Mouse (Mus musculus) neural tube, embryonic 12.5 days (tissue): ENCODE results near the gene Fam129b. TPM values are rescaled to one million over a fixed set of nuclear protein-coding genes. Genes with fewer than 3 reads are reported as not detected.

Experiments
- ATAC-seq: fragments of 200-750 bp; cut with Nextera tagmentation; 2 replicates; pipeline ENCODE4 v1.8.0; 2017; ENCODE audit warnings: low read depth, mild to moderate bottlenecking, moderate TSS enrichment, moderate library complexity; ENCODE audit not compliant: low FRiP score
- H3K27ac ChIP-seq: fragments of 300-500 bp; sonication (generic); 2 replicates; pipeline ENCODE4 v1.5.1; 2016
- H3K27me3 ChIP-seq: fragments of 300-500 bp; sonication (generic); replicated peaks from 2 replicates; pipeline ENCODE4 v1.6.1; 2016; ENCODE audit warnings: mild to moderate bottlenecking
- H3K36me3 ChIP-seq: fragments of 300-500 bp; sonication (generic); 2 replicates; pipeline ENCODE4 v1.6.1; 2016; ENCODE audit warnings: mild to moderate bottlenecking
- H3K4me1 ChIP-seq: fragments of 300-500 bp; sonication (generic); 2 replicates; pipeline ENCODE4 v1.6.1; 2016
- H3K4me2 ChIP-seq: fragments of 300-500 bp; sonication (generic); replicated peaks from 2 replicates; pipeline ENCODE4 v1.6.1; 2016; ENCODE audit warnings: mild to moderate bottlenecking
- H3K4me3 ChIP-seq: fragments of 300-500 bp; sonication (generic); 2 replicates; pipeline ENCODE4 v1.5.1; 2016
- H3K9ac ChIP-seq: fragments of 300-500 bp; sonication (generic); 2 replicates; pipeline ENCODE4 v1.6.1; 2016; ENCODE audit warnings: mild to moderate bottlenecking
- H3K9me3 ChIP-seq: fragments of 300-500 bp; sonication (generic); 2 replicates; pipeline ENCODE4 v1.6.1; 2016; ENCODE audit warnings: mild to moderate bottlenecking
- WGBS: fragments of 180-500 bp; shearing (Covaris S2); methylation state at CpG from one replicate; pipeline ENCODE4 v1.1.7; 2016; 5-methylcytosine and 5-hydroxymethylcytosine counted together
- polyA plus RNA-seq: library from polyadenylated mRNA; unstranded; fragments of >200 nt; fragmentation: Nextera tagmentation; extraction: Ambion mirVana; gene quantifications from 2 replicates; pipeline ENCODE4 v1.2.1, GENCODE M21; 2016

The Fam129b gene
- polyA plus RNA-seq, 1 experiment from 2014 or later, result 40.3 TPM

DNA sequence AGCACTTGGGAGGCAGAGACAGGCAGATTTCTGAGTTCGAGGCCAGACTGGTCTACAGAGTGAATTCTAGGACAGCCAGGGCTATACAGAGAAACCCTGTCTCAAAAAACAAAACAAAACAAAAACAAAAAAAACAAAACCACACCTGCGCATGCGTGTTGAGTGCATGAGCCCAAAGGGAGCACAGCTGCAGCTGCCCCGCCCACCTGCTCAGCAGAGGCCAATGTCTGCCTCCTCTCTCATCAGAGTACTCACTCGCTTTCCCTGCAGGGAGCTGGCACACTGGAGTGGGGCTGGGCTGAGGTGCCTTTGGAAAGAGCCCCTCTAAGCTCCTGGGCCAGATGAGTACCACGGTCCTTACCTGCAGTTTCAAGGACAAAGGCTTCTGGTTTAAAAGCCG is 55.8 kb downstream of the Fam129b start:
- Histone ChIP-seq H3K4me1 (no peaks in the 10 kb centered on the region), H3K4me3 (no peak overlapping the region), H3K27ac (no peak overlapping the region), H3K27me3 (no peaks in the 10 kb centered on the region), H3K9me3 (no peaks in the 10 kb centered on the region), H3K4me2 (no peak overlapping the region), H3K36me3 (peaks cover 44% of the 10 kb centered on the region), H3K9ac (no peak overlapping the region)
- WGBS, result 77% methylated on average over 7 of the region's 7 CpGs
- ATAC-seq, result no peak

DNA sequence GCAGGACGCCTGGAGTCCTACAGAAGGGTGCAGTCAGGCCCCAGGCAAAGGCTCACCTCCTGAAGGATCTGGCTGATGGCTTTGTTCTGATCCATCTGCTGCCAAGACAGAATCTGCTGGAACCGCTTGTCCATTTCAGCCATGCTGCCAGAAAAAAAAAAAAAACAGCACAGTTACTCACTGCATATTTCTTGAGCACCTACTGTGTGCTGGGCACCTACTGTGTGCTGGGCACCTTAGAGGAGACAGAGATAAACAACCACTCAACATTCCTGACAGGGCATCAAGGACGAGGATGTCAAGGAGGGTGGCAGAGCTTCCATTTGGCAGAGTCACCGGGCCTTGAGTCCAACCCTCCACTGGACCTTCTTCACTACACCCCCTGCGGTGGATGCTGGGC is 62.8 kb downstream of the Fam129b start:
- Histone ChIP-seq H3K4me2 (no peak overlapping the region), H3K27ac (no peak overlapping the region), H3K4me1 (no peaks in the 10 kb centered on the region), H3K4me3 (no peak overlapping the region), H3K27me3 (no peaks in the 10 kb centered on the region), H3K9me3 (no peaks in the 10 kb centered on the region), H3K9ac (no peak overlapping the region), H3K36me3 (peaks cover 68% of the 10 kb centered on the region)
- 89% methylated on average over 5 of the region's 5 CpGs for WGBS
- no peak for ATAC-seq

DNA sequence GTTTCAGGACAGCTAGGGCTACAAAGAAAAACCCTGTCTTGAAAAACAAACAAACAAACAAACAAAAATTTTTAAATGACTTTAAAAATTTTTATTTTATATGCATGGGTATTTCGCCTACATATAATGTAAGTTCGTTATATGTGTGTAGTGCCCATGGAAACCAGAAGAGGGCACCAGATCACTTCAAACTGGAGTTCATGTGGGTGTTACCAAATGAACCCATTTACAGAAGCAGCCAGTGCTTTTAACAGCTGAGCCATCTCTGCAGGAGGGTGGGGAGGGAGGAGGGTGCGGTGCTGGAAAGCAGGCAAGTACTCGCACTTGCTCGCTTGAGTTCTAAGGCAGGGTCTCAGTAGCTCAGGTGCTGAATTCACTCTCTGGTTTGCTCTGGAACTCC is 63.5 kb downstream of the Fam129b start:
- no peak overlapping the region for H3K4me2 ChIP-seq
- H3K4me3 ChIP-seq, result no peak overlapping the region
- H3K27me3 ChIP-seq, result no peaks in the 10 kb centered on the region
- no peaks in the 10 kb centered on the region for H3K9me3 ChIP-seq
- no peaks in the 10 kb centered on the region for H3K4me1 ChIP-seq
- H3K36me3 ChIP-seq, result peaks cover 63% of the 10 kb centered on the region
- ATAC-seq, result no peak
- WGBS, result 64% methylated on average over 5 of the region's 5 CpGs
- H3K27ac ChIP-seq, result no peak overlapping the region
- H3K9ac ChIP-seq, result no peak overlapping the region

DNA sequence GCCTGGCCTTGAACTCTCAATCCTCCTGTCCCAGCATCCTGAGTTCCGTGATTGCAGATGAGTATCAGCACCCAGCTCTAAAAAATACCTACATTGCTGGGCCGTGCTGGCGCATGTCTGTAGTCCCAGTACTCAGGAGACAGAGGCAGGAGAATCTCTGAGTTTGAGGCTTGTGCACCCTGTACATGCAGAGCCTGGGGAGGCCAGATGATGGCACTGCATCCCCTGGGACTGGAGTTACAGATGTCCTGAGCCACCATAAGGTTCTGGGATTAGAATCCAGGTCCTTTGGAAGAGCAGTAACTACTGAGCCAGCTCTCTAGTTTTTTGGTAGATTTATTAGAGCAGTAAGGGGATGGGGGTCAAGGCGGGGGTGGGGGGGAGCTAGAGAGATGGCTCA is 64.6 kb downstream of the Fam129b start:
- ATAC-seq, result no peak
- Histone ChIP-seq H3K27ac (no peak overlapping the region), H3K4me1 (no peaks in the 10 kb centered on the region), H3K4me2 (no peak overlapping the region), H3K36me3 (peaks cover 63% of the 10 kb centered on the region), H3K9me3 (no peaks in the 10 kb centered on the region), H3K4me3 (no peak overlapping the region), H3K27me3 (no peaks in the 10 kb centered on the region), H3K9ac (no peak overlapping the region)
- 94% methylated on average over 4 of the region's 4 CpGs for WGBS

DNA sequence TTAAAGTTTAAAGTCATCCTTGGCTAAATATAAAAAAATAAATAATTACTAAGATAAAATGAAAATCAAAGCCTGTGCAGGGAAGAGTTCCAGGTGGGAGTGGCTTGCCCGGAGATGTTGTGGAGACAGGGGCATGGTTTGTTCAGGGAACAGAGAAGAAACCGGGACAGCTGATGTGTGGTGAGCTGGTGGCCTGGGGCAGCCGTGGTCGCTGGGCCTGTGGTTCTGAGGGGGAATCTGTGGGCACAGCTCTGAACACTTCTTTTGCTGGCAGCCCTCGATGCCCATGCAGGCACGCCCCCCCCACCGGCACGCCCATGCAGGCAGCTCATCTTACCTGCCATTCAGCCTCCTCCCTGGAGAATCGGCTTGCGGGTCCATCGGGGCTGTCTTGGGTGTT is 71.5 kb downstream of the Fam129b start:
- H3K9ac ChIP-seq, result no peak overlapping the region
- H3K4me1 ChIP-seq, result no peaks in the 10 kb centered on the region
- H3K27me3 ChIP-seq, result no peaks in the 10 kb centered on the region
- H3K36me3 ChIP-seq, result peaks cover 64% of the 10 kb centered on the region
- WGBS, result 91% methylated on average over 11 of the region's 11 CpGs
- no peaks in the 10 kb centered on the region for H3K9me3 ChIP-seq
- no peak overlapping the region for H3K4me3 ChIP-seq
- no peak for ATAC-seq
- H3K4me2 ChIP-seq, result no peak overlapping the region
- H3K27ac ChIP-seq, result no peak overlapping the region

DNA sequence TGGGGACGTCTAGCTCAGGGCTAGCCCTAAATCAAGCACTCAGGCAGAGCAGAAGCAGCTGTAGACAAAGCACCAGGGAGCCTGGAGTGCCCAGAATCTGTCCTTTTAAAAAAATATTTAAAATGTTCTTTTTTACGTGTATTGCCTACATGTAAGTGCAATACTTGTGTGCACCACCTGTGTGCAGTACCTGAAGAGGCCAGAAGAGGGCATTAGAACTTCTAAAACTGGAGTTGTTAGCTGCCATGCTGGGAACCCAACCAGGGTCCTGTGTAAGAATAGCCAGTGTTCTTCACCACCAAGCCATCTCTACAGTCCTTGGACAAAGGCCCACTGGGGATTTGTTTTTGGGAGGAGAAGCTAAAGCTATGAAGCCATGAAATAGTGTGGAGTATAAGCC is 78.7 kb downstream of the Fam129b start:
- H3K4me2 ChIP-seq, result no peak overlapping the region
- no peak overlapping the region for H3K4me3 ChIP-seq
- no peaks in the 10 kb centered on the region for H3K4me1 ChIP-seq
- H3K36me3 ChIP-seq, result peaks cover 60% of the 10 kb centered on the region
- no peaks in the 10 kb centered on the region for H3K27me3 ChIP-seq
- H3K9ac ChIP-seq, result no peak overlapping the region
- 0 out of 2 replicates have a peak, but pooled peaks cover 7% of the 10 kb centered on the region for H3K9me3 ChIP-seq
- no peak overlapping the region for H3K27ac ChIP-seq
- ATAC-seq, result no peak
- 88% methylated on average over 2 of the region's 2 CpGs for WGBS

DNA sequence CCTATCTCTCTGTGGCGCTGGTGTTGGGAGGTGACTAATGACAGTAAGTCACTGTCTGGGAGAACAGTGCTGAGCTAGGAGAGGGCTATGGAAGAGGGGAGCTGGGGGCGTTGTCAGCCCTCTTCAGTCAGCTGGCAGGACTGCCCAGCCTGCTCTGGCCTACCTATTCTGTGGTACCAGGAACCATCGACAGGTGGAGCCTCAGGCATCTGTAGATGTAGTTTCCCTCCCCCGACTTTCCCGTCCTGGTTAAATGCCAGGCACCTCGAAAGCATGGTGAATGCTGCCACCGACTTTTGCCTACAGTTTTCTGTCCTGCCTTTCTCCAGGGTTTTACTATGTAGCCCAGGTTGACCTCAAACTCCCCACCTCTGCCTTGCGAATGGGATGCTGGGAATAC is 81.4 kb downstream of the Fam129b start:
- no peak for ATAC-seq
- Histone ChIP-seq H3K4me2 (no peak overlapping the region), H3K9me3 (0 out of 2 replicates have a peak, but pooled peaks cover 7% of the 10 kb centered on the region), H3K4me1 (peaks cover 15% of the 10 kb centered on the region), H3K4me3 (no peak overlapping the region), H3K27ac (no peak overlapping the region), H3K27me3 (no peaks in the 10 kb centered on the region), H3K9ac (no peak overlapping the region), H3K36me3 (peaks cover 42% of the 10 kb centered on the region)
- WGBS, result 59% methylated on average over 8 of the region's 8 CpGs

DNA sequence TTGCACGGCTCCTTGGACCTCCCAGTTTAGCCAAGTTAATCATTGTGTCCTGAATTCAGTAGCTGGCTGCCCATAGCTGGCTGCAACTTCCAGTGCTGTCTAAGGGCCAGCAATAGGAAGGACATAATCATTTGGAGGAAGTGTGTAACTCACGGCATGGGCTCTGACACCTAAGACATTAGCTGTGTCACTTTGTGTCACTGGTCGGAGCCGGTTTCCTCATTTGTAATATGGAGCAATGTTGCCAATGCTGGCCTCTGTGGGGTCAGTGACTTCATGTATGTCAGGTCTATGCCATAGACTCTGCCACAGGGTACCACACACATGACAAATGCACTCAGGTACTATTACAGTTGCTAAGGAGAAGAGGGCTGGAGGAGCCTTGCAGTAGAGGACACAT is 84.4 kb downstream of the Fam129b start:
- Histone ChIP-seq H3K27me3 (no peaks in the 10 kb centered on the region), H3K36me3 (peaks cover 43% of the 10 kb centered on the region), H3K4me1 (peaks cover 32% of the 10 kb centered on the region), H3K4me3 (no peak overlapping the region), H3K27ac (no peak overlapping the region), H3K9me3 (no peaks in the 10 kb centered on the region), H3K9ac (peak overlapping the region; percentile 95), H3K4me2 (peak overlapping the region; percentile 94)
- WGBS, result 86% methylated on average over 4 of the region's 4 CpGs
- ATAC-seq, result no peak

DNA sequence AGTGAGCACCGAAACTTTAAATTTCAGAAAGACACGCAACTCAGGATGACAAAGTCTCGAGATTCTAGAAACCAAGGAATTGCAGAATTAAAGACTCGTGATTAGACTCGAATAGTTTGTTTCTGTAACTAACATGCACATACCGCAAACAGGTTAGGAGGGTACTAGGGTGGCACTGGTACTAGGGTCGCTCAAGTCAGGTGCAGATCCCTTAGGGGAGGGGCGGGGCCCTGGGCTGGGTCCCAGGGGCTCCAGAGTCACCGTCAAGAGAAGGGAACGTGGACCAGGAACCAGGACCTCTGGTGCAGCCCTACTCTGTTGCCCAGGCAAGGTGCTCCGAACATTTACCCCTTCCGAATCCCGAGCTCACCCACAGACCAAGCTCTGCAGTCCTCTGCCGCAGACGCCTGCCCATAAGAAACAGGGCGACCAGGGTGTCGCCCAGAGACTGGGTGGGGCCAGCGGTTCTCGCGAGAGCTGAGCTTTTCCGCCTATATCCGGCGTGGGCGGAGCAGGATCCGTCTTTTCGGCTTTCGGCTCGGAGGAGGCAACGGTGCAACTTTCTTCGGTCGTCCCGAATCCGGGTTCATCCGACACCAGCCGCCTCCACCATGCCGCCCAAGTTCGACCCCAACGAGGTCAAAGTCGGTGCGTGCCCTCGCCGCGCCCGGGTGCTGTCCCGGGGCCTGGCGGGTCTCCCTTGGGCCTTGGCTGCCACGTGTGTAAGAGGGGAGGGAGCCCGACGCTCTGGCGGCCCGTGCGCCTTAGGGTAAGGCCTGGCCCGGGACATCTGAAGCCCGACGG is 85.5 kb downstream of the Fam129b start, which contains the start of the genes Rpl12 and Lrsam1:
Gene Rpl12 (plus strand): TSS at position 368 of the 804 bp plus-strand sequence.
Gene Lrsam1 (minus strand): TSS at position 423 of the 804 bp plus-strand sequence.
- ATAC-seq, result peak; percentile 92
- Histone ChIP-seq H3K27me3 (no peaks in the 10 kb centered on the region), H3K4me1 (peaks cover 38% of the 10 kb centered on the region), H3K27ac (peak within 1 kb of the TSS; percentile 62), H3K36me3 (peaks cover 33% of the 10 kb centered on the region), H3K9me3 (no peaks in the 10 kb centered on the region), H3K9ac (peak within 1 kb of the TSS; percentile 95), H3K4me3 (peak within 1 kb of the TSS; percentile 85), H3K4me2 (peak within 1 kb of the TSS; percentile 94)
- 2% methylated on average over 55 of the region's 55 CpGs for WGBS

DNA sequence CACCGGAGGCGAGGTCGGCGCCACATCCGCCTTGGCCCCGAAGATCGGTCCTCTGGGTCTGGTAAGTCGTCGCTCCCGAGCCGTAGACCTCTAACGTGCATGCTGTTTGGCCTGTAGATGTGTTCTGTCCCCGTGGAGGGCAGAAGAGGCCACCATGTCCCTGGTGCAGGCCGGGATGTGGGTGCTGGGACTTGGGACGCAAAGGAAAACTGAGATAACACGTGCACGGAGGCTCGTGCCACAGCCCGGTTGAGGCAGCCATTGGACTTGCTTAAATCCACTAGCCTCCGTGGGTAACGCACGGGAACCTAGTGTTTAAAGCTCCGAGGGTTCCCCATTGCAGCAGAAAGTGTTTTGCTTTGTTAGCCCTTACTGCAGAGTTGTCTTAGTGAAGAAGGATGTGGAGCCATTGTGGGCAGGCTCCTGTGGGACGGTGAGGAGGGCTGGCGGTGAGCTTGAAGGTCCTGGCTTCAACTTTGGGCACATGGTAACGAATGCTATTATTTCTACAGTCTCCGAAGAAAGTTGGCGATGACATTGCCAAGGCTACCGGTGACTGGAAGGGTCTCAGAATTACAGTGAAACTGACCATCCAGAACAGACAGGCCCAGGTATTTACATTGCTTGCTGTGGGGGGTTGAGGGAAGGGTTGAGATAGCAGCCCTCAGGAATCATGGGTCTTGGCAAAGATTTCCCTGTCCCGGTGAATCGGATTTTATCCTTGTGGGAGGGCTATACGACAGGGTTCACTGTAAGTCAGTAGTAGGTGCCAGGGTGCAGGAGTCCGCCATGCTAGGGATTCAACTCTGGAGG is 86.4 kb downstream of the Fam129b start:
- no peak for ATAC-seq
- H3K4me2 ChIP-seq, result peak overlapping the region; percentile 94
- H3K9ac ChIP-seq, result peak overlapping the region; percentile 95
- peaks cover 42% of the 10 kb centered on the region for H3K4me1 ChIP-seq
- under 1% methylated on average over 33 of the region's 33 CpGs for WGBS
- peak overlapping the region; percentile 62 for H3K27ac ChIP-seq
- H3K4me3 ChIP-seq, result peak overlapping the region; percentile 85
- H3K36me3 ChIP-seq, result peaks cover 24% of the 10 kb centered on the region
- H3K27me3 ChIP-seq, result no peaks in the 10 kb centered on the region
- H3K9me3 ChIP-seq, result no peaks in the 10 kb centered on the region

DNA sequence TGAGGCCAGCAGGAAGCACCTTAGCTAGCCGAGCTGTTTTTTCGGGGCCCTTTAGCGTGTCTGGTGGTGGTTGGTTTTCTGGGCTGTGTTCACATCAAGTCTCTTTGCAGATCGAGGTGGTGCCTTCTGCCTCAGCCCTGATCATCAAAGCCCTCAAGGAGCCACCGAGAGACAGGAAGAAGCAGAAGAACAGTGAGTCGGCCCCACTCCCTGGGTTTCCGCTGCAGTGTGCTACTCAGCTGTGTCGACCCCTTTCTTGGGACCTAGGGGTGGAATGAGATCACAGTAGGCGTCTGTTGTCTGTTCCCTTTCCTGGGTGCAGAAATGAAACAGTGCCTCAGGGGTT is 86.9 kb downstream of the Fam129b start:
- peaks cover 48% of the 10 kb centered on the region for H3K4me1 ChIP-seq
- ATAC-seq, result no peak
- 10% methylated on average over 9 of the region's 9 CpGs for WGBS

DNA sequence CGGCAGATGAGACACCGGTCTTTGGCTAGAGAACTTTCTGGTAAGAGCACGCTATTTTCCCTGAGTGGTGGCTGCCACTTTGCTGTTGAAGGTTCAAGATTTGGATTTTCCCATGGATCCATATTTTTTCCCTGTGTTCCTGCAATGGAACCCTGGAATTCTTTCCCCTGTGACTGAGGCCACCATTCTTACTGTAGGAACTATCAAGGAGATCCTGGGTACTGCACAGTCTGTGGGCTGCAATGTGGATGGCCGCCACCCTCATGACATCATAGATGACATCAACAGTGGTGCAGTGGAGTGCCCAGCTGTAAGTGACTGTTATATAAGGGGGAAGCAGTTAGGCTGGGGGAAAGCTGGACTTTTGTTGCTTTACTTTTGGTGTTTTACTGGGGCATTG is 87.6 kb downstream of the Fam129b start:
- Histone ChIP-seq H3K9ac (peak overlapping the region; percentile 95; the same call in 1 of the 2 replicates), H3K4me1 (peaks cover 52% of the 10 kb centered on the region)
- 73% methylated on average over 4 of the region's 4 CpGs for WGBS

More for the DNA sequence above, 86.9 kb downstream of the Fam129b start:
- Histone ChIP-seq H3K4me3 (peak overlapping the region; percentile 85), H3K9me3 (no peaks in the 10 kb centered on the region), H3K27ac (no peak overlapping the region), H3K27me3 (no peaks in the 10 kb centered on the region), H3K4me2 (peak overlapping the region; percentile 94), H3K36me3 (peaks cover 22% of the 10 kb centered on the region), H3K9ac (peak overlapping the region; percentile 95)

More for the DNA sequence above, 87.6 kb downstream of the Fam129b start:
- peaks cover 22% of the 10 kb centered on the region for H3K36me3 ChIP-seq
- peak overlapping the region; percentile 85; the same call in 1 of the 2 replicates for H3K4me3 ChIP-seq
- no peaks in the 10 kb centered on the region for H3K9me3 ChIP-seq
- H3K27me3 ChIP-seq, result no peaks in the 10 kb centered on the region
- ATAC-seq, result no peak
- H3K27ac ChIP-seq, result no peak overlapping the region
- H3K4me2 ChIP-seq, result peak overlapping the region; percentile 94
